Mouse (Mus musculus) hindbrain, postnatal 0 days (tissue): ENCODE results near the gene Hivep3. TPM values are rescaled to one million over a fixed set of nuclear protein-coding genes. Genes with fewer than 3 reads are reported as not detected.

Experiments used
- ATAC-seq: fragments of 200-750 bp; cut with Nextera tagmentation; 2 replicates; pipeline ENCODE4 v1.8.0; 2017; ENCODE audit warnings: mild to moderate bottlenecking, moderate TSS enrichment, moderate library complexity
- DNase-seq: peaks from one replicate; pipeline ENCODE4 v3.0.0-alpha.2; 2015; ENCODE audit warnings: low spot score
- H3K27ac ChIP-seq: fragments of 300-500 bp; sonication (generic); 2 replicates; pipeline ENCODE4 v1.5.1; 2014; ENCODE audit warnings: mild to moderate bottlenecking
- H3K27me3 ChIP-seq: fragments of 300-500 bp; sonication (generic); 2 replicates; pipeline ENCODE4 v1.6.1; 2014; ENCODE audit warnings: low read length, mixed read lengths; ENCODE audit not compliant: insufficient read depth
- H3K36me3 ChIP-seq: fragments of 300-500 bp; sonication (generic); 2 replicates; pipeline ENCODE4 v1.6.1; 2014; ENCODE audit warnings: low read length, mixed read lengths; ENCODE audit not compliant: insufficient read depth
- H3K4me1 ChIP-seq: fragments of 300-500 bp; sonication (generic); 2 replicates; pipeline ENCODE4 v1.6.1; 2014; ENCODE audit warnings: antibody characterized with exemption, low read length, mixed read lengths; ENCODE audit not compliant: insufficient read depth
- H3K4me2 ChIP-seq: fragments of 300-500 bp; sonication (generic); 2 replicates; pipeline ENCODE4 v1.6.1; 2014; ENCODE audit warnings: low read depth, mild to moderate bottlenecking, low read length, moderate library complexity, mixed read lengths
- H3K4me3 ChIP-seq: fragments of 300-500 bp; sonication (generic); 2 replicates; pipeline ENCODE4 v1.5.1; 2014; ENCODE audit warnings: low read length
- H3K9ac ChIP-seq: fragments of 300-500 bp; sonication (generic); replicated peaks from 2 replicates; pipeline ENCODE4 v1.6.1; 2014; ENCODE audit warnings: mild to moderate bottlenecking, low read length, moderate library complexity, mixed read lengths
- H3K9me3 ChIP-seq: fragments of 300-500 bp; sonication (generic); 2 replicates; pipeline ENCODE4 v1.6.1; 2016; ENCODE audit warnings: low read length, mixed read lengths
- CTCF ChIP-seq: IDR thresholded peaks from 2 replicates; pipeline ENCODE4 v1.5.1; 2016; ENCODE audit warnings: antibody characterized with exemption, control low read depth, low read depth
- WGBS: fragments of 180-500 bp; shearing (Covaris S2); extraction: QIAGEN DNeasy Blood & Tissue Kit; methylation state at CpG from one replicate; pipeline ENCODE4 v1.1.7; 2014; 5-methylcytosine and 5-hydroxymethylcytosine counted together
- polyA plus RNA-seq: library from polyadenylated mRNA; unstranded; fragments of >200 nt; fragmentation: Nextera tagmentation; extraction: Ambion mirVana; gene quantifications from 2 replicates; pipeline ENCODE4 v1.2.1, GENCODE M21; 2015
- total RNA-seq: library from RNA; depleted of rRNA; stranded (reverse); fragments of >200 nt; gene quantifications from 2 replicates; pipeline ENCODE4 v1.2.3, GENCODE M21; 2014

Gene Hivep3
- total and polyA plus RNA-seq, 2 experiments from 2014 or later: 11.0 to 15.1 TPM

DNA sequence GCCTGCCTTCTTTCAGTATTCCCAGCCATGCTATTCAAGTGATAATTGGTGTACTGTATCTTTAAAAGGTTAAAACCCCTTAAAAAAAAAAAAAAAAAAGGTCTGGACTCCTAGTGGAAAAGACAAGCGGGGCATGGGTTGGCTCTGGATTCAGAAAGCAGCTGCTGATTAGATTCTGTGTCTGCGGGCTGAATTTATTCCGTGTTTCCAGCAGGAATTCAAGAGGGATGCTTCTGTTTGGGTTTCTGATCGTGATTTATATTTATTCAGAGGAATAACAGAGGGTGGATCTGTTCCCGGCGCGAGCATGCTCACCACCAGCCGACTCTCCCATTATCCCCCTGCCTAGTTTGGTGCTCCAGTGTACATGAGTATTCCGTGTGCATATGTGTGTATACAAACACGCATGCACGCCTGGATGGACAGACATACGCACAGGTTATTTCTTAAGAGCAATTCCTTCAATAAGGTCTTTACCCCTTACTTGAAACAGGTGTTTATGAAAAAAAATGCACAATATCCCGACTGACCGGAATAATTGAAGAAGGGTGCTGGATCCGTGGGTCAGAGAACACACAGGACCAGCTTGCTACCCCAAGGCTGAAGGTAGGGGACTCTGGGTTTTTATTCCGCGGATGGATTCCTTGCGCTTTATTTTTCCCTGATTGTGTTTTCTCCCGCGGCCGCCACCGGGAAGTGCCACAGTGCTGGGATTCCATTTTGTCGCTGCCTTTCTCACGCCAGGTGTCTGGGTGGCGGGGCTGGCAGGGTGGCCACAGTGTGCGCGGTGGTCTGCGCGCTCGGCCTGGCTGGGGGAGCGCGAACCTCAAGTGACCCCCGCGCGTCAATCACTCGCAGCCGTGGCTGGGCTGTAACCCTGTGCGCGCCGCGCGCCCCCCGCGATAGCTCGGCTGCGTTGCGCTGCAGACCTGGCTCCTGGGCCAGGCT lies 80.9 kb downstream of the Hivep3 start:
- under 1% methylated on average over 47 of the region's 47 CpGs for WGBS
- Histone ChIP-seq H3K36me3 (no peaks in the 10 kb centered on the region), H3K9ac (peak overlapping the region; percentile 76), H3K27ac (peak overlapping the region; percentile 82), H3K9me3 (no peaks in the 10 kb centered on the region), H3K27me3 (no peaks in the 10 kb centered on the region), H3K4me1 (peaks cover 26% of the 10 kb centered on the region), H3K4me2 (peak overlapping the region; percentile 84), H3K4me3 (peak overlapping the region; percentile 60)
- TF ChIP-seq CTCF: peak; percentile 24; the same call in 1 of the 2 replicates
- DNase-seq (peak; percentile 77), ATAC-seq (peak; percentile 73)

- Histone ChIP-seq H3K27ac (peak overlapping the region; percentile 82), H3K4me1 (peaks cover 26% of the 10 kb centered on the region), H3K4me2 (peak overlapping the region; percentile 84), H3K4me3 (peak overlapping the region; percentile 60), H3K27me3 (no peaks in the 10 kb centered on the region), H3K36me3 (no peaks in the 10 kb centered on the region), H3K9ac (peak overlapping the region; percentile 76), H3K9me3 (no peaks in the 10 kb centered on the region)
- WGBS: 8% methylated on average over 7 of the region's 7 CpGs
- TF ChIP-seq CTCF: no peak
- DNase-seq: peak; percentile 21
- peak; percentile 14; the same call in 1 of the 2 replicates for ATAC-seq
Measured at GRCm38 (mm10) chr4:119815133-119815792, 81.7 kb downstream of the Hivep3 start.

DNA sequence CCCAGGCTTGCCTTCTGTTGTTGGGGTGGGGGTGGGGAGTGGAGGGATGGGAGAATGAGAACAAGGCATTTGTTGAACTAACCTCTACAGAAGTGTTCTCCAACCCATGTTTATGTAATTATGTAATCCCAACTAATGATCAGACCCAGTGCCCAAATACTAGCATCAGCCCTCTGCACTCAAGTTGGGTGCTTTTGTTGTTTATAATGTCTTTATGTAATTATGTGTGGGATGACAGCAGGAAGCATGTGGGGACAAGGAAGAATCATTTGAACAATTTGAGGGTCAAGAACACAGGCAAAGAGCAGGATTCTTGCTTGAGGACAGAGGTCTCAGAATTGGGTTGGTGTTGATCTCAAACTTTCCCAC lies 82.2 kb downstream of the Hivep3 start:
- H3K27ac ChIP-seq: no peak overlapping the region
- H3K27me3 ChIP-seq: no peaks in the 10 kb centered on the region
- no peak for TF ChIP-seq CTCF
- no peaks in the 10 kb centered on the region for H3K9me3 ChIP-seq
- H3K36me3 ChIP-seq: no peaks in the 10 kb centered on the region
- peak overlapping the region; percentile 84 for H3K4me2 ChIP-seq
- DNase-seq (no peak), ATAC-seq (no peak)
- H3K4me3 ChIP-seq: peak overlapping the region; percentile 60
- peaks cover 26% of the 10 kb centered on the region for H3K4me1 ChIP-seq
- no peak overlapping the region for H3K9ac ChIP-seq

DNA sequence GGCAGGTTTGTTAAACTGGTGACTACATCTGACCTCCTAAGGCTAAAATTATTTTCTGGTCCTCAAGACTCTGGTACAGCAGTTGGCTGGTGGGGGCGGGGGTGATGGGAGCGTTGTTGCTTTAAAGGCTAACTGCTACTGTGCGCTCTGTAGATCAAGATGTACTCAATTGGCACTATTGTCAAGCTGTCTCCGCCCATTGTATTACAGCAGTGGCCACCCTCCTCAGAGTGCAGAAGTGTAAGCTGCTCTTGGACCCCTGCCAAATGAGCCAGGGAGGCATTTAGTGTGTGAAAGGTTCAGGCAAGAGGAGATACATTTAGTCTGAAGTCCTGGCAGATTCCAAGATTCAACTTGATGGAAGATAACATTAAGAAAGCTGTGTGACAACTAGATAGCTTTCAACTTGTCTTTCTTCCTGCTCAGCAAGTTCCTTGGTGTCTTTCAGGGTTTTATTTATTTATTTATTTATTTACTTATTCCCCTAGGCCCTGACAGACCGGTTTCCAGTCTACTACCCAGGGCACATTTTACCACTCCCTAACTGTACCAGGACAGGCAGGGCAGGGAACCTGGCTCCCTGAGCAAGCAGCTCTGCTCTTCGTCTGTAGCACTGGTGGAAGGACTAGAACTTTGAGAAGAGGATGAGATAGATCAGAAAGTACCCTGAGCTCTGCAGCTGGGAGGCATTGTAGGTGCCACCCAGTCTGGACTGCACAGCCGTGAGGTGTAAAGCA lies 83.2 kb downstream of the Hivep3 start:
- 29% methylated on average over 7 of the region's 7 CpGs for WGBS
- no peak for TF ChIP-seq CTCF
- Histone ChIP-seq H3K4me1 (peaks cover 26% of the 10 kb centered on the region), H3K9me3 (no peaks in the 10 kb centered on the region), H3K27ac (no peak overlapping the region), H3K36me3 (no peaks in the 10 kb centered on the region), H3K27me3 (no peaks in the 10 kb centered on the region), H3K4me3 (no peak overlapping the region), H3K9ac (no peak overlapping the region), H3K4me2 (peak overlapping the region; percentile 84)
- DNase-seq: peak; percentile 62
- no peak for ATAC-seq

DNA sequence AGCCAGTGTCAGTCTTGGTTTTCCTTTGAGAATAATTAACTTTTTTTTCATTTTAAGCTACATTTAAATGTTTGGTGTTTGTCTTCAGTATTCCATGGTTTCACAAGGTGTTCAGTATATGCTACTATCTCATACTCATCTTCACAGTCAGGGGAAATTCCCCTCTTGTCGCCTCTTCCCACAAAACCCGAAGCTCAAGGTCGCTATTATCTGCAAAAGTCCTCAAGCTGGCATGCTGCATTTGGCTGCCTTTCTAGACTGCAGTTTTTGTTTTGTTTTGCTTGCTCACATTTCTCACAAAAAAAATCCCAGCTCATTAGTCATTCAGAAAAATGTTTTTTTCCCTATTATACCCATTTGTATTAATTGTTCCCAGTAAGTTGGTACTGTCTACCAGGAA lies 92.4 kb downstream of the Hivep3 start:
- Histone ChIP-seq H3K4me3 (no peak overlapping the region), H3K27ac (no peak overlapping the region), H3K27me3 (no peaks in the 10 kb centered on the region), H3K4me1 (no peaks in the 10 kb centered on the region), H3K9ac (no peak overlapping the region), H3K9me3 (no peaks in the 10 kb centered on the region), H3K4me2 (no peak overlapping the region), H3K36me3 (no peaks in the 10 kb centered on the region)
- ATAC-seq: no peak
- 77% methylated on average over 3 of the region's 3 CpGs for WGBS
- no peak for TF ChIP-seq CTCF
- DNase-seq: no peak

- WGBS: 57% methylated on average over 3 of the region's 3 CpGs
- DNase-seq: peak; percentile 12
Measured at GRCm38 (mm10) chr4:119828386-119828785, 94.8 kb downstream of the Hivep3 start.

More at GRCm38 (mm10) chr4:119828386-119828785, 94.8 kb downstream of the Hivep3 start:
- Histone ChIP-seq H3K4me2 (no peak overlapping the region), H3K4me1 (no peaks in the 10 kb centered on the region), H3K27me3 (no peaks in the 10 kb centered on the region), H3K36me3 (no peaks in the 10 kb centered on the region), H3K4me3 (no peak overlapping the region), H3K9me3 (no peaks in the 10 kb centered on the region), H3K9ac (no peak overlapping the region), H3K27ac (no peak overlapping the region)
- no peak for ATAC-seq
- no peak for TF ChIP-seq CTCF
